Mouse (Mus musculus) megakaryocyte progenitor cell, adult 5-6 weeks (primary cell): ENCODE results near the gene Ppard. TPM values are rescaled to one million over a fixed set of nuclear protein-coding genes. Genes with fewer than 3 reads are reported as not detected.
A peak's percentile ranks its signal among the peaks of the same experiment; 100 is the strongest.

Experiments
- ATAC-seq: replicated peaks from 2 replicates; pipeline ENCODE4 v1.8.0; 2016; ENCODE audit warnings: mild to moderate bottlenecking, moderate TSS enrichment, inconsistent platforms; ENCODE audit not compliant: poor library complexity
- total RNA-seq, 2 experiments: library from RNA; stranded (forward) in 1 of 2; stranded (reverse) in 1 of 2; fragments of 157-497, 149-512 nt in 1 of 2; fragments of 200-1000 nt in 1 of 2; gene quantifications; 2 replicates each; pipeline versions ENCODE4 v1.2.3 to v1.2.4; 2015 to 2017

Gene Ppard
- total RNA-seq, 2 experiments from 2014 or later, result 1.9 to 7.7 TPM

DNA sequence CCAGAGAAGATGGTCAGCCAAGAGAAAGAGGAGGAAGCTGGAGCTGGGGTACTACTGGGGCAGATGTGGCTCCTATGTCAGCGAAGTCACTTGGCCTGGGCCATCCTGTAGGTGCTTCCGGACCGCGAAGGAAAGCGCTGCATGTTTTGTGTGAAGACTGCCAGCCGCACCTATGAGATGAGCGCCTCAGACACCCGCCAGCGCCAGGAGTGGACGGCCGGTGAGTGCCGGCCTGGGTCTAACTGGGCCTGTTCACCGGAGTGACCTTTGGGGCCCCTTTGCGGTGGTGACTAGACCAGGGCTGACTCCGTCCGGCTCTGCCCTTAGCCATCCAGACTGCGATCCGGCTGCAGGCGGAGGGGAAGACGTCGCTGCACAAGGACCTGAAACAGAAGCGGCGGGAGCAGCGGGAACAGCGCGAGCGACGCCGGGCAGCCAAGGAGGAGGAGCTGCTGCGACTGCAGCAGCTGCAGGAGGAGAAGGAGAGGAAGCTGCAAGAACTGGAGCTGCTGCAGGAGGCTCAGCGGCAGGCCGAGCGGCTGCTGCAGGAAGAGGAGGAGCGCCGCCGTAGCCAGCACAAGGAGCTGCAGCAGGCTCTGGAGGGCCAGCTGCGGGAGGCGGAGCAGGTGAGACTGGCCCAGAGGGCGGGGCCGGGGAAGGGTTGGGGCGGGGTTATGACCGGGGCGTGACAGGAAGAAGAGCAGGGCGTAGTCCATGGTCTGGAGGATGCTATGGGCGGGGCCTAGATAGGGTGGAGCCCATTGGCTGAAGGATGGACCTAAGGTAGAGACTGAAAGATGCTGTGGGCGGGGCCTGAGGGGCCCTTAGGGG is 8.7 kb upstream of the Ppard start:
- ATAC-seq, result peak; percentile 81

DNA sequence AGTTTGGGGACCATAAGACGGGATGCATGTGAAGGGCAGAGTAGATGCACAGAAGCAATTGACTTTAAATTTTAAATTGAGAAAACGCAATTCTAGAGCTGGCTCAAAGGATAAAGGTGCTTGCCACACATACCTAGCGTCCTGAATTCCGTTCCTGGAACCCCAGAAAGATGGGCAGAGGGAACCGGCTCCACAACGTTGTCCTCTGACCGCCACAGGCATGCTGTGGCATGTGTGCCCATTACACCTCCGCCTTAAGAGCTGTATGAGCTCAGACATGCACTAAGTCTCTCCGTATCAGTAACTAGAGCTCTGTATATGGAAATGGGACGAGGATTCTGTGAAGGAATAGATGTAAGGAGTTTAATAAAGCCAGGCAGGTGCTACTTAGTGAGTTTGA is 7.9 kb upstream of the Ppard start:
- no peak for ATAC-seq

DNA sequence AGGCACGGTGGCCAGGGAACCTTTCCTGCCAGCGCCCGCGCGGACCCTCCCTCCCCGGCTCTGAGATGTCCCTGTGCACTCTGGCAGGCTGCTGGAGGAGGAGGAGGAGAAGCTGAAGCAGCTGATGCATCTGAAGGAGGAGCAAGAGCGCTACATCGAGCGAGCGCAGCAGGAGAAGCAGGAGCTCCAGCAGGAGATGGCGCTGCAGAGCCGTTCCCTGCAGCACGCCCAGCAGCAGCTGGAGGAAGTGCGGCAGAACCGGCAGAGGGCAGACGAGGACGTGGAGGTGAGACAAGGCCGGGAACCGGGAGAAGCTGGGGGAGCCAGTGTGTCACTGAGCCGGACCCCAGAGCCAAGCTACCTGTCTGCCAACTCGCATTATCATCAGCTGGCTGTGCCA is 6.5 kb upstream of the Ppard start:
- peak; percentile 83 for ATAC-seq

DNA sequence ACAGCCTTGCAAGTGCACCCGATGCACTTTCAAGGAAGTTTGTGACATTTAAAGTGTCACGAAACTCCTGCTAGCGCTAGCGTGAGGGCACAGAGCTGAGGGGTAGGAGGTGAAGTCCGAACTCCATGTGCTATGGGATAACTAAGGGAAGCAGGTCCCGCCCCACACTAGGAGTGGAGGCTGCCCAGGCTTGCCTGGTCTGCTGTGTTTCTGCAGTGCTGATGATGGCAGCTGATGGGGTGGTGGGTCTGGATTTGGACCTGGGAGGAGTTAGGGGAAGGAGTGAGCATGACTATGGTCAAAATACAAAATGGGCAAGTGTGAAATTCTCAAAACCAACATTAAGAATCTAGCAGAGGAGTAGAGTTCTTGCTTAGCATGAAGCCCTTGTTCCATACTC is 2.0 kb upstream of the Ppard start:
- no peak for ATAC-seq

DNA sequence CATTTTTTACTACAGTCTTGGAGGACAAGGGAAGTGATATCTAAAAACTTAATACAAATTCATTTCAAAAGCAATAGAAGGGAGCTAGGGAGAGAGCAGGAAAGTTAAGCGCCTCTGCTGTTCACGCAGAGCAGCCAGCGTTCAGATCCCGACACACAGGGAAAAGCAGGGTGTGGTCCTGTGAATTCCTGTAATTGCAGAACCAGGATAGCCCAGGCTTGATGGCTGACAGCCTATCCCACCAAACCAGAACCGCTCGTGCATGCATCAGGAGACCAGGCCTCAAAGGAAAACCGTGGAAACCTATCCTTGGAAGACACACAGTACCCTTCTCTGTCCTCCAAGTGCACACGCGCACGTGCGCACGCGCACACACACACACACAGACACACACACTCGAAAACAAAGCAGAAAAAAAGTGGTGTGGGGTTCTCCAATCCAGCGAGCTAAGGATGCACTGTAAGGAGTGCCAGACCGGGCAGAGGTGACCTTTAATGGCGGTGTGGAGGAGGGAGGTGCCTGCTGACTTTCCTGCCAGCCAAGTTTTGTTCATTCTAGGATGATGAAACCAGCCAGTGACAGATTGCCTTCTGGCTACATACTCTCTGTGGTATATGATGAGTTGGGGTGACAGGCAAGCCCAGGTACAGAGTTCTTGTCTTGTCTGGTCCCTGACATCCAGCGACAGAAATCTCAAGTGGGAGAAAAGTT is 1.3 kb upstream of the Ppard start:
- ATAC-seq, result no peak

DNA sequence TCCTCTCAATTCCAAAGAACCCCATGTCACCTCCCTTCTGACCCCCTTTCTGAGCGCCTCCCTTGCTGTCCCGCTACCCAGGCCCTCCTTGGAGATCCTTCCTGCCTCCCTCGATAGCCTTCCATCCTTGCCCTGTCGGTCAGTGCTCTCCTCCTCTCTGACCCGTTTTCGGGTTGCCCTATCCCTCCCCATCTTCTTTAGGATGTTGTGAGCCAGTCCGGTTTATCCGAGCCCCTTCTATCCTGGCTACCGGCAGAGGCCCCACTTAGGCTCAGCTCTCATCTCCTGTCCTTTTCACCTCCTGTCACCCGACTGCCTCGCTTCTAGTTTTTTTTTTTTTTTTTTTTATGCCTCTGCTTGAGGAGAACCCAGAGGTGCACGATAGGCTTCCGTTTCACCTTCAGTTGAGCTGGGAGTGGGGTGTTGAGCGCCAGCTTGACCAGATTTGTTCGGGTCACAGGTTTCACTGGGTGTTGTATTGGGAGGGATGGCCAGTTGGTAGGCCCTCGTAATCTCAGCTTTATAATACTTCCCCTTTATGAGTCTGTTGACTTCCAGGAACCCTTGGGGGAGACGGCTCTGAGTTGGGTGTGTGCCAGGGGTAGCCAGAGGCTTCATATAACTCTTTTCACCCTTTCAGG is 711 bp downstream of the Ppard start:
- ATAC-seq, result peak; percentile 32; the same call in 1 of the 2 replicates

DNA sequence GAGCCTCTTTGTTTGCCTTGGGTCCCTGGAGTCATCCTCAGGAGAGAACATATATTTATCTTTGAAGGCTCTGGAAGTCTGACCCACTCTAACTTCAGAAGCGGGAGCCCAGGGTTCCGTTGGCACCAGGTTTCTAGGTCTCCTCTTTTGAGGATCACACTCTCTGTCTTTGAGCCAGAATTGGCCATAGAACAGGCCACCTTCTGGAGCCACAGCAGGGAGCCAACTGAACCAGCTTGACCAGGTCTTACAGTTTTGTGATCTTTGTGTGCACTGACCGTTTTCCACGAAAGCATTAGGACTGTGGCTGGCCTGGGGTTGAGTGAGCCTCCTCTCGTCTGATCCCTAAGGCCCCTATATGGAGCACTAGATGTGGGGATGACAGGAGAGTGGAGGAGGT is 2.1 kb downstream of the Ppard start:
- ATAC-seq, result no peak

DNA sequence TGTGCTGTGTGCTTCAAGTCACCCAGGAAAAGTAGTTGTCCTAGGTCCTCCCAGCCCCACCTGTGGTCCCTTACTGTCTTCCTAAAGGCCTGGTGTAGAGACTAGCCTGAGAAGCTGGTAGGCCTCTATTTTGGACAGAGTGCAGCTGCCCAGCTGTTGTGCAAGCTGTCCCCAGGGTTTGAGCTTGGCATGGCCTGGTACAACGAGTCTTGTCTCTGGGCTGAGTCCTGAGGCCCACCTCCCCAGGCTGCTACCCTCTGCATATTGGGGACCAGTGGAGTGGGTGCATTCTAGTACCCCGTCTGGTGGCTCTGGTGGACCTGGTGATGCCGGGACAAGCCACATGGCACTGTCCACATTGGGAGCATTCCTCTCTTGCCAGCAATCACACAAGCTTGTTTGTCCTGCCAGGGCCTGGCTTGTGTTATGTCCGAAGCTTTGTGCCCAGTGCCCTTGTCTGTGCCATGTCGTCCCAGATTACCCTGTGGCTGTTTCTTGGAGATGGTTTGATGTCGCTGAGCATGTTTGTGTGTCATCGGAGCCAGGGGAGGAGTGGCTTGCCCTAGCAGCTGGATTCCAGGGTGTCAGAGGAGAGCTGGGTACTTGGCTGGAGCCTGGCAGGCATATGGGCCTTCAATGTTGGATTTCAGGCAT is 3.6 kb downstream of the Ppard start:
- ATAC-seq, result no peak

DNA sequence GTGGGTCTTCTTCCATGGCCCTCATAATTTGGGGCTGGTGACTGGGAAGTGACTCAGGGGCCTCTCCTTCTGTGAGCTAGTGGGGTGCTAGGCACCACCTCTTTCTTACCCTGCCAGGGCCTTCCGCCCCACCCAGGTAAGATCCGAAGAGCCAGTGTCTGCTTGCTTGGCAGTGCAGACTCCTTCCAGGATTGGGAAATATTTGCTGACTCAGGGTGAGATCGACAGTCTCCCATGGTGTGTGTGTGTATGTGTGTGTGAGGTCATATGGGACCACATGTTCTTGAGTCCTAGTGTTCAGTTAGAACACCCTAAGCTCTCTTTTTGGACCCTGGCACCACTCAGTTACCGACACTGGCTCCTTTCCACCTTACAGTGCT is 4.1 kb downstream of the Ppard start:
- ATAC-seq, result no peak

DNA sequence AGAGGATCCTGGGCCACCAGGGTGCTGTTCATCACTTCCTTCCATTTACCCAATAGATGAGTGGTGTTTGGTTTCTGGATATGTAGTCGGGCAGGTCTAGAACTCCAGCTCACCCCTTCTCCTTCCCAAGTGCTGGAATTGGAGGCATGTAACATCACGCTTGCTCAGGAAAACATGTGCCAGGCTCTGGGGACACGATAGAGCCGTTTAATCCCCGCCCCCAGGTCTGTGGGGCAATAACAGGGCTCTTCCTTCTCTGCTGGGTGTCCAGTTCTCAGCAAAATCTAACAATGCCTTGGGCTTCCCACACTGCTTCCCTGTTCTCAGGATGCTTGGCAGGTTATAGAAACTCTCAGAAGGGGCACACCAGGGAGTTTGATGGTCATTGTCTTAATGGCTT is 4.9 kb downstream of the Ppard start:
- no peak for ATAC-seq

DNA sequence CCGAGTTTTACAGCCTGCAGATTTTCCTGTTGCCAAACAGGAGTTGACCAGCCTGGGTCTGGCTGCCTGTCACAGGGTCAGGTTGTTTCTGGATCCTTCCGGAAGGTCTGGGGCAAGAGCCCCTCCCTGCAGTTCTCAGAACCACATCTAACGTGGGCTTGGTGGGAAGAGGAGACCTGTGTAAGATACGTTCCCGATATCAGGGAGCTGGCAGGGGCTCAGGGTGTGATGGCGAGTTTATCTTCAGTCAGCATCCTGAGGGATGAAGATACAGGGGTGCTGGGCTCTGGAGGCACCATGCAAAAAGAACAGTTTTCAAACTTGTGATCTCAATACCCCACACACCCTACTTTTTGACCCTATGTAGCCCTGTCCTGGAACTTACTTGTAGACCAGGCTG is 5.4 kb downstream of the Ppard start:
- no peak for ATAC-seq

DNA sequence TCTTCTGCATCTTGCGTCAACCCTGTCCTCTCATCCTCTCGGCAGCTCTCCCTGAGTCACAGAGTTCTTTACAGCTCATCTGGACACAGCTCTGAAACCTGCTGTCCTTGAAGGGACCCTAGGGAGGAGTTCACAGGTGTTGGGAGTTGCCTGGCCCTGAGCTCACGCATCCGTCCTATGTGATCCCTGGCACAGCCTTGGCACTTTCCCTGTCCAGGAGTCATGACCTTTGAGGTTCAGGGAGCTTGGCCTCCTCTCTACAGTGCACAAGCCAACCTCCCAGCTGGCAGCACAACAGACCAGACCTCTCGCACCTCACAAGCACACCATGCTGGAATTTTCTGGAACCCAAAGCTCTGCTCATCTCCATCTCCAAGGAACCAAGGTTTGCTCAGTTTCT is 8.3 kb downstream of the Ppard start:
- no peak for ATAC-seq

DNA sequence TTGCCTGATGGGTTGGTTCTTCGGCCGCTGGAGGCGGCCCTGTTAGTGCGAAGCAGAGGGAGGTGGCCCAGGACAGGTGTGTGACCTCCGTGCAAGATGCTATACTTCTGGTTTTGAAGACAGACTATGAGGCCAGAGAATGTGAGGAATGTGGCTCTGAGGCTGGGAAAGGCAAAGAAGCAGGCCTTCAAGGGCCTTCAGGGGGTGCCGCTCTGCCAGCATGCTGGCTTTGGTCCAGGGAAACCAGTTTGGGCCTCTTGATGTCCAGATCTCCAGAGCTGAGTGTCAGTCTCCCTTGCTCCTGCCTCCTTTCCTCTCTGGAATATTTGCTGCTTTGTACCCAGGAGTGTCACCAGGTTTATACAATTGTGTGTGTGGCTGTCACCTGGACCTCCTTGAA is 9.8 kb downstream of the Ppard start:
- no peak for ATAC-seq

DNA sequence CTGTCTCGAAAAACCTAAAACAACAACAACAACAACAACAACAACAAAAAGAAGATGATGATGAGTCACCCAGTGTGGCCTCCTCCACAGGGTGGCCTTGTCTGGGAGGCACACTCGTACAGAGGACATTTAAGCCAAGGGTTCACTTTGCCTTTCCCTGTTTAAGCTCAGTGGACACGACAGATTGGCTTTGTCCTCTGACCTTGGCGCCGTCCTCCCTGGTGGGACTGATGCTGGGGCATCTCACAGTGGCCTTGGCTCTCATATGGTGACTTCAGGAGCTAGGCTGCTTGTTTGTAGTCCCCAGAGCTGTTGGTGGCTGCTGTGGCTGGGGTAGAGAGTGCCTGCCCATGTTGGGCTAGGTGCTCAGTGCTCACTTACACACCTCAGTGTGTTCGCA is 11.7 kb downstream of the Ppard start:
- no peak for ATAC-seq

DNA sequence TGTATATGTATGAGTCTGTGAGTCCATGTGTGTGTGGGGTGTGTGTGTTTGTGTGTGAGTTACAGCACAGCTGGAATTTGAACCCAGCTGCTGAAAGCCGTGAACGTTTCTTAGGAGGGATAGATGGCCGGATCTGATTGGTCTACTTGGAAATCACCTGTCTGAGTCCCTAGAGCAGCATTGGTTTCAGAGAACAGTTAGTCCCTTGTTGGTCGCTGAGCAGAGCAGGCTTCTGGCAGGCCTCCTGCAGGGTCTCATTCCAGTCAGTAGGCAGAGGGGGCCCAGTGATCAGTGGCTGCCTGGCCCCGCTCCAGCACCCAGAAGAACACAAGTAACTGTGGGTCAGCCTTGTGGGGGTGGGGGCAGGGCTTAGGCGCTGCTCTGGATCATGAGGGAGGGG is 12.2 kb downstream of the Ppard start:
- no peak for ATAC-seq

DNA sequence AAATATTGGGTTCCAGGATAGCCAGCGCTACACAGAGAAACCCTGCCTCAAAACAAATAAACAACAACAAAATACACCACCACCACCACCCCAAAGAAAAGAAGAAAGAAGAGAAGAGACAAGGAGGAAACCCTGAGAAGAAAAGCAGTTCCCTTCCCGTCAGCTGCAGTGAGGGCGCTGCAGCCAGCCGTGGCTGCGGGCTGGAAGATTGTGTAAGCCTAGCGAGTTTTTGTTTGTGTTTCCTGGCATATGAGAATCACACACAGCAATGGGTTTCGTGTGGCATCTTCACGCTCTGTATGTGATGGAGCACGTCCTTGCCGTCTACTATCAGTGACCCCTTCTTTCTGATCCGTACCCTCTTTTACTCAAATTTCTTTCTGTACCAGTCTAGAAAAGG is 14.1 kb downstream of the Ppard start:
- peak; percentile 24; the same call in 1 of the 2 replicates for ATAC-seq

DNA sequence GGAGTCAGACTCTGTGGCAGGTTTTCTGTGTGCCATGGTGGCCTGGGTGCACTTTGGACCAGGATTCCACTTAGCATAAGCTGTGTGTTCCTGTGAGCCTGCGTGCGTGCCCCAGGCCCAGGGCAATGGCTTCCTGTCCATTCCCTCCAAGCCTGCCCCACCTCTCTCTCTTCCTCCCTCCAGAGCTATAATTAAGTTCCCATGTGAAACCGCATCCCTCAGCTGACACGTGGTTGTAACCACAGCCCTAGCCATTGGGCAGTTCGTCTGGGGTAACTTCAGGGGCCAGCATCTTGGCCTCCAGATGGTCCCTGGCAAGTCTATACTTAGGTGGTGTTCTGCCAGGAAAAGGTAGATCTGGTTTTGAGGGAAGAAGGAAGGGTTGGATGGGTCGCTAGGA is 15.1 kb downstream of the Ppard start:
- ATAC-seq, result peak; percentile 90

DNA sequence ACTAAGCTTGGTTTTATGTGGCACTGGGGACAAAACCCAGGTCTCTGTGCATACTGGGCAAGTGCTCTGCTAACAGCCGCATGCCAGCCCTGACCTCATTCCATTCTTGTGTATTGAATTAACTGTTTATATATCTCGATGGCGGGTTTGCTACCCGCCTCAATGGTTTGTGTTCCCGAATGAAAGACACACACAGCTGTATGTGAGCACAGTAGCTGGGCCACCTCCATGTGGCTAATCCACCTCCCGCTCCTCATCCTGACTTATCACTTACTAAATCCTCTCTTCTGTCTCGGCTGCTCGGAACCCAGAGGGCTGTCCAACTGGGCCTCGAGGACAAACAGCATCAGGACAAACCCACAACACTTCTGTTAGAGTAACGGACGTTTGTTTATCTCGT is 16.6 kb downstream of the Ppard start:
- no peak for ATAC-seq

DNA sequence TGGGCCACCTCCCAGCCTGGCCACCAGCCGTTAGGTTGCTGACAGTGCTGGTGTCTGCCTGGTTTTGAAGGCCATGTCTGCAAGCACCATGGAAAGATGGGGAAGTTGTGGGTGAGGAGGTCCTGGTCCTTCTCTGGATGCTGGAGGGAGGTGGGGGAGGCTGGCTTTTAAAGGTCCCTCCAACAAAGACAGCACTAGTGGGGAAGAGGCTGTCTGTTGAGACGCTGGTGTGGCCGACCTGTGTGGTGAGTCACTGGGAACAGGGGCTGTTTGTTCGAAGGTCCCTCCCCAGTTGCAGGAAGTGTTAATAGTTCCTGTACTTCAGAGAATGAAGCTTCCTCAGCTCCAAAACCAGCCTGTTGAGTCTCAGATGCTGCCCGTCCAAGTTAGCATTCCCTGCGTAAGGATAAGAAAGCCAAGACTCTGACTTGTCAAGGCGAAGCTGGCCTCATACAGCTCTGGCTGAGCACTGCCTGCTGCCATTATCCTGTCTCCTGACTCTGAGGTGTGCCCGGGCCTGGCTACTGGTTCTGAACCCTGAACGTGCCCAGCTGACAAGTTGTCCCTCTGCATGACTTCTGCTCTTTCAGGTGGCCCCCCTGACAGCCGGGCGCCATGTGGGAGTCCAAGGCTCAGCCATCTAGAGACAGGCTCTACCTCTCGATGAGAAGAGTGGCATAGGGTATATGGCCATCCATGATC is 19.2 kb downstream of the Ppard start:
- 0 out of 2 replicates have a peak, but pooled peaks have one; percentile 24 for ATAC-seq

DNA sequence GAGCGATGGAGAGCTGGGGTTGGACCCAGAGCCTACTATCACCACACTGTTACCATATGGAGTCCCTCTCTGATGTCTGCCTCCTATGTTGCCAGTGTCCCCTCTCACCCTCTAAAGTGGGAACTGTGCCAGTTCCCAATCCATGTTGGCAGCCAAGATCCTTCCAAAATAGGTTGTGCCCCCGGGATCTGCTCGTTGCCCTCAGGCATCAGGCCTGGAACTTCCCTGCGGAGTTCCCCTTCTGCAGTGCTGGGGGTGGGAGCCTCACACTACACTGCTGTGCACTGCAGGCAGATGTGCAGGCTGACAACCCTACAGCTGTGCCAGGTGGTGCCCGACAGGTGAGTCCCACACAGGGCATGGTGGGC is 19.8 kb downstream of the Ppard start:
- no peak for ATAC-seq

DNA sequence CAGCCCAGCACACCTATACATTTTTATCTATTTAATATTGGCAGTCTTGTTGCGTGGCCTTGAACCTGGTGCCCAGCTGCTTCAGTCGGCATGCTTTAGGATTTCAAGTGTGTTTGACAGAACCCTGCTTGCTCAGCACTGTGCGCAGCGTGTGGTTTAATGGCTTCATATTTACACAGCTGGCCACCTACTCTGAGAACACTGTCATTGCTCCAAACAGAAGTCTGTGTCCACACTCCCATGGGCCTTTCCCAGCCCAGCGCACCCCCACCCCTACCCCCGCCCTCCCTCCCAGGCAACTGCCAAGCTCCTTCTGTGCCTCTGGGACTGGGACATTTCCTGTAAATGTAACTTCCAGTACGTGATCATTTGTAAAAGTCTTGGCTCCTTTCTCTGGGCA is 20.7 kb downstream of the Ppard start:
- no peak for ATAC-seq
